Mouse (Mus musculus) olfactory bulb, adult 2 months (tissue): Measurements from ENCODE around the gene Mllt6. TPM values are rescaled to one million over a fixed set of nuclear protein-coding genes. Genes with fewer than 3 reads are reported as not detected.
"Not testable (repeated sequence)": the region's sequence is repeated elsewhere in the genome, so short reads cannot be mapped to it uniquely, and the experiment has no call there.

Experiments used
- H3K27ac ChIP-seq: fragments of 200-500 bp; 2 replicates; pipeline ENCODE4 v1.5.1; 2012; ENCODE audit warnings: low read depth, low read length; ENCODE audit not compliant: insufficient read depth
- H3K4me1 ChIP-seq: fragments of 200-500 bp; 2 replicates; pipeline ENCODE4 v1.6.1; 2012; ENCODE audit warnings: low read length; ENCODE audit not compliant: control insufficient read depth, insufficient read depth
- H3K4me3 ChIP-seq: fragments of 200-500 bp; 2 replicates; pipeline ENCODE4 v1.5.1; 2012; ENCODE audit warnings: mild to moderate bottlenecking, low read depth, low read length, moderate library complexity; ENCODE audit not compliant: insufficient read depth
- CTCF ChIP-seq: fragments of 200-500 bp; IDR thresholded peaks from 2 replicates; pipeline ENCODE4 v1.5.1; 2012; ENCODE audit warnings: low read depth, mild to moderate bottlenecking, low read length, moderate library complexity; ENCODE audit not compliant: insufficient read depth
- POLR2A ChIP-seq: fragments of 200-500 bp; IDR thresholded peaks from 2 replicates; pipeline ENCODE4 v1.6.1; 2012; ENCODE audit warnings: mild to moderate bottlenecking, low read depth, low read length, moderate library complexity; ENCODE audit not compliant: insufficient read depth
- WGBS: fragments of 180-500 bp; shearing (Covaris S2); methylation state at CpG from one replicate; pipeline ENCODE4 v1.1.7; 2018; 5-methylcytosine and 5-hydroxymethylcytosine counted together
- polyA plus RNA-seq: library from polyadenylated mRNA; stranded (reverse); fragments of >200 nt; gene quantifications from 2 replicates; pipeline ENCODE4 v1.2.4, GENCODE M21; 2012; ENCODE audit warnings: low replicate concordance; ENCODE audit not compliant: missing spikeins, insufficient read depth, insufficient read length

Mllt6 gene
- polyA plus RNA-seq, 1 experiment, result 69.4 TPM

DNA sequence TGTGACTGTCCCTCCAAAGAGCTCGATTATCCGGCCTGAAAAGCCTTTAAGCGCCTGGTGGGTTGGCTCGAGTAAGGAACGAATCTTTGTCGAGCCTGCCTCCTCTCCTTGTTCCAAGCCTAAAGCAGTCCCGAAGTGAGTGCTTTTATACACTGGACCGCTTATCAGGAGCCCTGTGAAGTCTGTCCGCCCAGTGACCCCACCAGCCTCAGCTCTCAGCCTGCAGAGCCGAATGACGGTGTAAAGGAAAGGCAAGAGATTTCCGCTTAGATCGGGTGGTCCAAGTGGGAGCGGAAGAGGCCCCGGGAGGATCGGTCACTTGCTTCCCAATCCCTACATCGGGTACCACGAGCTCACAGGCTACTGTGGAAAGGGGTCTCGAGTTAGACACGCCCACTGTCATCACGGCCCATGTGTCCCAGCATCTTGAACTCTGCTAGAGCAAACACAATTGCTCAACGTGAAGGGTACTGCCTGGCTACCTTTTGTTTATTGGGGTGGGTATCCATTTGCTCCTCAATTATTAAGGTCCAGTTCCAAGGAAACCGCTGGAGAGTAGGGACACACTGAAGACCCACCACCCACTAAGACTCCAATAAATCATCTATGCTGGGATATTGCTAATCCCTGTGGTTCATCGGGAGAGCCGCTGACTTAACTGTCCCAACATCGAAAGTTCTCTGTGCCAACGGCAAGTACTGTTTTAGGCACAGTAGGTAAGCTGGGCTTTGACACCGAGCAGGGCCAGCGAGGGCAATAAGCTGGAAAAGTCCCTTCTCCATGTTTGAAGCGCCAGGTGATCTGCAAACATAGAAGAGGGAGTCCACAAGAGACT, 37.7 kb downstream of the Mllt6 start:
- H3K27ac ChIP-seq, result peak overlapping the region; percentile 95
- peak overlapping the region; percentile 63 for H3K4me3 ChIP-seq
- TF ChIP-seq POLR2A, result no peak
- TF ChIP-seq CTCF, result no peak
- WGBS, result 19% methylated on average over 30 of the region's 30 CpGs
- peaks cover 40% of the 10 kb centered on the region for H3K4me1 ChIP-seq

DNA sequence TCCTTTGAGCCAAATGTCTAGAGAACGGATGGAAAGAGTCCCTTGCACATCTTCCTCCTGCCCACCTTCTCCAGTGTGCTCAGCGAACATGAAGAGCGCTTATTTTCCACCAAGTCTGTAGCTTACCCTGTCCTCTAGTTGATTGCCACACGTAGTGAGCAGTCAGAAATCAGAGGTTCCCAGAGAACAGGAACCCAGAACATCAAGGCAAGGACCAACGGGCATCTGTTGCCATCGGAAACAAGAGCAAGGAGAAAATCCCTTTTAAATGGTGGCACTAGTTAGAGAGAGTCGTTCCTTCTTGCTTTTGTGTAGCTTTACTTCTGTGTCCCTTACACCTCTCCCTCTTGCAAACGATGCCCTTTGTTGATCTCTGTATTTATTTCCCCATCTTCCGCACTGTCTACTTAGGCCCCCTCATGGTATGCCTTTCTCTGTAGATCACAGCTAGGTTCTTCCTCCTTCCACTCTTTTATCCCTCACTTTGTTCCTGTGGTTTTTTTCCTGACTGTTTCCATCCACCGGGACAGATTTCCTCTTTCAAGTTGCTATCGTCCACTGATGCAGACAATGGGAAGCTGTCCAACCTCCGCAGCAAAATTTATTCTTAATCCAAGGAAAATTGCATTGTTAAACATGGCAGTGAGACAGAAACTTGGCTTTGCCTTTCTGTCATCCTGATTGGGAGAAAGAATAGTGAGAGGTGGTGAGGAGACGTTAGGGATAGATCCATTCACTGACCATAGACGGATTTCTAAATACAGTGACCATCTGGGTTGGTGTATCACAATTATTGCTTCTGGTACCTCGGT, 38.6 kb downstream of the Mllt6 start:
- Histone ChIP-seq H3K4me3 (no peak overlapping the region), H3K4me1 (peaks cover 34% of the 10 kb centered on the region), H3K27ac (no peak overlapping the region)
- 42% methylated on average over 15 of the region's 15 CpGs for WGBS
- TF ChIP-seq CTCF, result no peak
- TF ChIP-seq POLR2A, result no peak

DNA sequence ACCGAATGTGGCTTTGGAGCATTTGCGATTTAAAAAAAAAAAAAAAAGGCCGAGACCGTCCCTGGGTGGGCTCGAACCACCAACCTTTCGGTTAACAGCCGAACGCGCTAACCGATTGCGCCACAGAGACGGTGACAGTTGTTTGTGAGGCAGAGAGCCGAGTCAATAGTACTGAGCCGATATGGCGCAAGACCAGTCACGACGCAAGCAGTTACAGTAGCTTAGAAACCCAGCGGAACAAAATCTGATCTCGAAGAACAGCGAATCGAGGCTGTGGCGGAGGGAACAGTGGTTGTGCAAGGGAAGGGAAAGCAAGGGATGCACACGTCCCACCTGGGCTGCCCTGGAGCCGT, 39.2 kb downstream of the Mllt6 start:
- peak overlapping the region; percentile 84 for H3K27ac ChIP-seq
- TF ChIP-seq POLR2A (no peak), CTCF (no peak)
- WGBS, result under 1% methylated on average over 24 of the region's 24 CpGs

DNA sequence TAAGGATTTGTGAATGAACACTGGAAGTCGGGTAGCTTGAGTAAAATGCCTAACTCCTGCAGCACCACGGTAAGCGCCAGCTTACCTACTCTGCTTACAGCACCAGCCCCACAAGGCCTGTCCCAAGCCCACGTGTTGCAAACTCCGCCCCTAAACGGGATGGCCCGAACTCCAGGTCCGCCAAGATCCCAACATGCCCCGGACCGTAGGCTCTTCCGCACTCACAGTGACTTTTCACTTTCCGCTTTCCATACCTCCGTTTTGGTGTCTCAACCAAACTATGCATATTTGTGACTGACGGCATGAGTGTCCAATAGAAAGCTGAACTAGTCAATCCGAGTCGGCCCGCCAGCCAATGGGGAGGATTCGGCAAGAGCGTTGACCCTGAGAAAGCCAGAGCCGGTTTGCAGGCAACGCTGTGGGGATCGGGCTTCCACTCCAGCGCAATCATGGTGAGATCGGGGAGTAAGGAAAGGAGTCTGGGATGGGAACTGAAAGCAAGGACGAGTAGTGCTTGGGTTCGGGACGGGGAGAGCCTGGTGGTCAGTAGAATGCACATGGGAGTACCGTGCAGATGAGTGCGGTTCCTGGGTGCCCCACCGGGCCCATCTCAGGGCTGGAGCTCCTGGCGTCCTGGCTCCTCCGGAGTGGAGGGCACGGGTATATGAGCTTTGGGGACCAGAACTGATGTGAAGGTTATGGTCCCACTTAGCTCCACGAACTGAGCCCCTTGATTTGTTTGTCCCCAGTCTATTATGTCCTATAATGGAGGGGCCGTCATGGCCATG, 40.0 kb downstream of the Mllt6 start, which contains the start of gene Psmb3:
TSS of gene Psmb3 (plus strand) at position 361 of the 788 bp plus-strand sequence.
- peak within 1 kb of the TSS; percentile 79 for H3K4me3 ChIP-seq
- TF ChIP-seq POLR2A (peak; percentile 53), CTCF (no peak)
- WGBS, result under 1% methylated on average over 35 of the region's 35 CpGs
- H3K4me1 ChIP-seq, result peaks cover 24% of the 10 kb centered on the region
- H3K27ac ChIP-seq, result peak within 1 kb of the TSS; percentile 84

More for the DNA sequence above, 39.2 kb downstream of the Mllt6 start:
- peak overlapping the region; percentile 79 for H3K4me3 ChIP-seq
- peaks cover 33% of the 10 kb centered on the region for H3K4me1 ChIP-seq

DNA sequence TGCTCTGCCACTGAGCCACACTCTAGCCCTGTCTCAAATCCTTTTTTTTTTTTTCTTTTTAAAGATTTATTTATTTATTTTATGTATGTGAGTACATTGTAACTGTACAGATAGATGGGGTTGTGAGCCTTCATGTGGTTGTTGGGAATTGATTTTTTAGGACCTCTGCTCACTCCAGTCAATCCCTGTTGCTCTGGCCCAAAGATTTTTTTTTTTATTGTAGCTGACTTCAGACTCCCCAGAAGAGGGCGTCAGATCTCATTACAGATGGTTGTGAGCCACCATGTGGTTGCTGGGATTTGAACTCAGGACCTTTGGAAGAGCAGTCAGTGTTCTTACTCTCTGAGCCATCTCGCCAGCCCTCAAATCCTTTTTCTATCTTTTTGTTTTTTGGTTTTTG, 46.9 kb downstream of the Mllt6 start:
- H3K27ac ChIP-seq, H3K4me3 ChIP-seq, H3K4me1 ChIP-seq: not testable (repeated sequence)
- 77% methylated on average over 2 of the region's 2 CpGs for WGBS

DNA sequence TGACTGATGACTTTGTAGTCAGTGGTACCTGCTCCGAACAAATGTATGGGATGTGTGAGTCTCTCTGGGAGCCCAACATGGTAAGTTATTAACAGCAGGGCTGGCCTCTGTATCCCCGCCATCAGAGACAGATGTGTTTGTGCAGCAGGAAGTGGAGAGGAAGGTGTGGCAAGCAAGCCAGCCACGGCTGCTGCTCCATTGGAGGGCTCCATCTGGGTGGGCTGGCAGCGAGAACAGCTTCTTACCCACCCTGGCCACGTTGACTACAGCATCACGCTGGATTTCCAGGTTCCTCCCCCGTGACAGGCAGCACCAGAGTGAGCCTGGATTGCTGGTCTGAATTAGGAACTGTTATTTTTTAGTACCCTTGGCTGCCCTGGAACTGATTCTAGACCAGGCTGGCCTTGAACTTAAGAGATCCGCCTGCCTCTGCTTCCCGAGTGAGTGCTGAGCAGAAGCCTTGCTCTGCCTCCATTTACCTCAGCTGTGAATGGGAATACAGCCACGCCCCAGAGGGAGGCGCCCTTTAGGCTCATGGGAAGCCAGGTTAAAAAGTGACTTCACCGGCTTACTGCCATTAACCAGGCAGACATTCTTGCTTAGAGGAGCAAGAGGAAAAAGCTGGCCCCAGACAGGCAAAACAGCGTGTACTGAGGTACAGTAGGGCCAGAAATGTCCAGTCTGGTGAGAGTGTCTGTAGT, 48.1 kb downstream of the Mllt6 start:
- TF ChIP-seq POLR2A (no peak), CTCF (no peak)
- Histone ChIP-seq H3K4me3 (no peak overlapping the region), H3K4me1 (no peaks in the 10 kb centered on the region; the same call in 1 of the 2 replicates), H3K27ac (no peak overlapping the region)
- 81% methylated on average over 13 of the region's 13 CpGs for WGBS

DNA sequence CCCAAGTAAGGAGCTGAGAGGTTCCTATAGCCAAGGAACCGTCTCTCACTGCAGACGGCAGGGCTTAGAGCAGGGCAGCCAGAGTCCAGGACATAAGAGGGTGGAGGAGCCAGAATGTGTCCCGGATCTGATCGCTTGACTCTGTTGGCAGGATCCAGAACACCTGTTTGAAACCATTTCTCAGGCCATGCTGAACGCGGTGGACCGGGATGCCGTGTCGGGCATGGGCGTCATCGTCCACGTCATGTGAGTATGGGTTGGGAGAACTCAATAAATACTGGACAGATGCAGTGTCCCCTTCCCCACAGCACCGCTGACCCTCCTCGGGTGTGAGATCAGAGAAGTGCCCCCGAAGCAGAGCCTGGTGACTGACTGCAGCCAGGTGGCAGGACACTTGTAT, 49.1 kb downstream of the Mllt6 start:
- WGBS, result 93% methylated on average over 15 of the region's 15 CpGs
- no peak overlapping the region for H3K27ac ChIP-seq
- H3K4me3 ChIP-seq, result no peak overlapping the region
- TF ChIP-seq CTCF (no peak), POLR2A (no peak)
- no peaks in the 10 kb centered on the region for H3K4me1 ChIP-seq

DNA sequence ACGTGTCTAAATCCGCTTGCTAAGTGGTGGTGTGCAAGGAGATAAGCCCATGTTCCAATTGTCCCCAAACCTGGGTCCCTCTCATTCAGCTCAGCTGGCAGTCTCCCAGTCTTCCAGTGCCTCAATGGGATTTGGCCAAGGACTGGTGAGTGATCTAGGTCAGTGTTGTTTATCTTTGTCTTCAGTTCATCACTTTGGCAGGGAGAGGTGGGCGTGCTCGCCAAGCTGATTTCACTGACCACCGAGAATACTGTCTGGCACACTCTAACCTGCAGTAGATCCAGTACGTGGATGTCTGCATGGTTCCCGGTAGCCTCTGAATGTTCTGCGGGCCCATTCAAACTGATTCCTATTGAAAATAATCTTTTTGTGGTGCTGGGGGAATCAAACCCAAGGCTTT, 50.7 kb downstream of the Mllt6 start:
- Histone ChIP-seq H3K4me1 (no peaks in the 10 kb centered on the region), H3K27ac (no peak overlapping the region), H3K4me3 (no peak overlapping the region)
- TF ChIP-seq POLR2A (no peak), CTCF (no peak)
- WGBS, result 65% methylated on average over 8 of the region's 8 CpGs

DNA sequence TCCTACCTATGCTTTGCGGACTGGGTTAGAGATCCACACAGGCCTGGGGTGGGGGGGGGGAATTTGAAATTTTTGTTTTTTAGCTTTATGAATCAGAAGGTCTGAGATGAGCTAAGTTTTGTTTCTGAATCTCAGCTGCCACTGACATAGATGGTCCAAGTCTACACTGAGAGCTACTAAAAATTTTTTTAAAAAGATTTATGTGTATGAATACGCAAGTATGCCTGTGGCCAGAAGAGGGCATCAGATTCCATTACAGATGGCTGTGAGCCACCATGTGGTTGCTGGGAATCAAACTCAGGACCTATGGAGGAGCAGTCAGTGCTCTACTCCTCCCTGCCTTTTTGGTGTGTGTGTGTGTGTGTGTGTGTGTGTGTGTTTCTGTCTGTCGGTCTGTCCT, 51.1 kb downstream of the Mllt6 start:
- H3K27ac ChIP-seq, result no peak overlapping the region
- no peaks in the 10 kb centered on the region for H3K4me1 ChIP-seq
- H3K4me3 ChIP-seq, result no peak overlapping the region
- no peak for TF ChIP-seq CTCF
- TF ChIP-seq POLR2A, result no peak
- 96% methylated on average over 3 of the region's 3 CpGs for WGBS
